Mouse (Mus musculus): ENCODE measurements around the gene Atp1a2. TPM values are rescaled to one million over a fixed set of nuclear protein-coding genes. Genes with fewer than 3 reads are reported as not detected.

Gene Atp1a2
- polyA plus RNA-seq, 1 experiment from 2014 or later = 0.69 TPM

- ATAC-seq = no peak
- TF ChIP-seq CTCF (IDR thresholded peaks at IDR 0.05) = no peak
- ChIA-PET CTCF (interaction anchor here (1.2 to 2.8 kb wide), 6 partner anchors 13 to 150 kb away, joined by 3 to 21 read pairs (median 4); partner anchors contain the start of gene Casq1), POLR2A (interaction anchor here (0.5 to 1.6 kb wide), 2 partner anchors 64 to 90 kb away, joined by 3 to 5 read pairs; no protein-coding TSS in a partner anchor)
- no peaks in the 10 kb centered on the region for H3K27me3 ChIP-seq
- DNase-seq (ENCODE audit: low read depth, low spot score) = no peak
- in situ Hi-C loops (cut with MboI; ENCODE audit: low pct_unique_long_range_greater_than_20kb) = no loop called here
Observed at GRCm38 (mm10) chr1:172306885-172307284, 9.0 kb upstream of the Atp1a2 start.

- ChIA-PET POLR2A (no interaction called here), CTCF (interaction anchor here (1.2 to 1.4 kb wide), 3 partner anchors 13 to 149 kb away, joined by 3 to 4 read pairs (median 3); no protein-coding TSS in a partner anchor)
- no peak for TF ChIP-seq CTCF (IDR thresholded peaks at IDR 0.05)
- DNase-seq (ENCODE audit: low read depth, low spot score) (no peak), ATAC-seq (no peak)
- in situ Hi-C loops (cut with MboI; ENCODE audit: low pct_unique_long_range_greater_than_20kb) = no loop called here
- H3K27me3 ChIP-seq = no peaks in the 10 kb centered on the region
Observed at GRCm38 (mm10) chr1:172306196-172306595, 8.3 kb upstream of the Atp1a2 start.

- ChIA-PET POLR2A (no interaction called here), CTCF (no interaction called here)
- in situ Hi-C loops (cut with MboI; ENCODE audit: low pct_unique_long_range_greater_than_20kb) = no loop called here
- TF ChIP-seq CTCF (IDR thresholded peaks at IDR 0.05) = no peak
- H3K27me3 ChIP-seq = no peaks in the 10 kb centered on the region
- ATAC-seq (no peak), DNase-seq (ENCODE audit: low read depth, low spot score) (no peak)
Observed at GRCm38 (mm10) chr1:172305635-172306034, 7.8 kb upstream of the Atp1a2 start.

GRCm38 (mm10) chr1:172305153-172305552 lies 7.3 kb upstream of the Atp1a2 start:
- DNase-seq (ENCODE audit: low read depth, low spot score) = no peak
- ChIA-PET POLR2A (no interaction called here), CTCF (no interaction called here)
- in situ Hi-C loops (cut with MboI; ENCODE audit: low pct_unique_long_range_greater_than_20kb) = no loop called here
- no peaks in the 10 kb centered on the region for H3K27me3 ChIP-seq
- ATAC-seq = no peak
- no peak for TF ChIP-seq CTCF (IDR thresholded peaks at IDR 0.05)

- no peaks in the 10 kb centered on the region for H3K27me3 ChIP-seq
- ChIA-PET CTCF (no interaction called here), POLR2A (no interaction called here)
- ATAC-seq (no peak), DNase-seq (ENCODE audit: low read depth, low spot score) (no peak)
- no peak for TF ChIP-seq CTCF (IDR thresholded peaks at IDR 0.05)
- in situ Hi-C loops (cut with MboI; ENCODE audit: low pct_unique_long_range_greater_than_20kb) = no loop called here
Observed at GRCm38 (mm10) chr1:172304443-172304842, 6.6 kb upstream of the Atp1a2 start.

GRCm38 (mm10) chr1:172302851-172303250 lies 5.0 kb upstream of the Atp1a2 start:
- no peak for TF ChIP-seq CTCF (IDR thresholded peaks at IDR 0.05)
- in situ Hi-C loops (cut with MboI; ENCODE audit: low pct_unique_long_range_greater_than_20kb) = no loop called here
- ATAC-seq (no peak), DNase-seq (ENCODE audit: low read depth, low spot score) (no peak)
- ChIA-PET CTCF (no interaction called here), POLR2A (no interaction called here)
- no peaks in the 10 kb centered on the region for H3K27me3 ChIP-seq

- CTCF ChIA-PET = no interaction called here
- DNase-seq (ENCODE audit: low read depth, low spot score) = no peak
- H3K27me3 ChIP-seq = no peaks in the 10 kb centered on the region
- no peak for ATAC-seq
- in situ Hi-C loops (cut with MboI; ENCODE audit: low pct_unique_long_range_greater_than_20kb) = no loop called here
- no peak for TF ChIP-seq CTCF (IDR thresholded peaks at IDR 0.05)
- POLR2A ChIA-PET = no interaction called here
Observed at GRCm38 (mm10) chr1:172302311-172302710, 4.4 kb upstream of the Atp1a2 start.

- no peak for DNase-seq (ENCODE audit: low read depth, low spot score)
- in situ Hi-C loops (cut with MboI; ENCODE audit: low pct_unique_long_range_greater_than_20kb) = no loop called here
- no peak for ATAC-seq
- ChIA-PET POLR2A (no interaction called here), CTCF (interaction anchor here (1.0 kb wide), 1 partner anchor 138 kb away, joined by 3 read pairs; no protein-coding TSS in a partner anchor)
- H3K27me3 ChIP-seq = no peaks in the 10 kb centered on the region
- no peak for TF ChIP-seq CTCF (IDR thresholded peaks at IDR 0.05)
Observed at GRCm38 (mm10) chr1:172301180-172301579, 3.3 kb upstream of the Atp1a2 start.

GRCm38 (mm10) chr1:172300247-172300646 lies 2.4 kb upstream of the Atp1a2 start:
- DNase-seq (ENCODE audit: low read depth, low spot score) = no peak
- TF ChIP-seq CTCF (IDR thresholded peaks at IDR 0.05) = no peak
- ATAC-seq = no peak
- ChIA-PET CTCF (interaction anchor here (1.0 to 1.2 kb wide), 3 partner anchors 8 to 138 kb away, joined by 3 read pairs; no protein-coding TSS in a partner anchor), POLR2A (interaction anchor here (1.0 kb wide), 1 partner anchor 36 kb away, joined by 3 read pairs; no protein-coding TSS in a partner anchor)
- no peaks in the 10 kb centered on the region for H3K27me3 ChIP-seq
- in situ Hi-C loops (cut with MboI; ENCODE audit: low pct_unique_long_range_greater_than_20kb) = no loop called here

GRCm38 (mm10) chr1:172299528-172299927 lies 1.7 kb upstream of the Atp1a2 start:
- CTCF ChIA-PET = interaction anchor here (1.0 to 1.2 kb wide), 2 partner anchors 8 to 10 kb away, joined by 3 read pairs; no protein-coding TSS in a partner anchor
- in situ Hi-C loops (cut with MboI; ENCODE audit: low pct_unique_long_range_greater_than_20kb) = no loop called here
- no peak for DNase-seq (ENCODE audit: low read depth, low spot score)
- POLR2A ChIA-PET = interaction anchor here (1.0 kb wide), 1 partner anchor 35 kb away, joined by 3 read pairs; no protein-coding TSS in a partner anchor
- no peak for TF ChIP-seq CTCF (IDR thresholded peaks at IDR 0.05)
- no peak for ATAC-seq
- no peaks in the 10 kb centered on the region for H3K27me3 ChIP-seq

GRCm38 (mm10) chr1:172296816-172297510 lies 901 bp downstream of the Atp1a2 start:
- ATAC-seq (no peak), DNase-seq (ENCODE audit: low read depth, low spot score) (no peak)
- ChIA-PET CTCF (interaction anchor here (1.8 kb wide), 1 partner anchor 12 kb away, joined by 5 read pairs; no protein-coding TSS in a partner anchor), POLR2A (no interaction called here)
- no peak for TF ChIP-seq CTCF (IDR thresholded peaks at IDR 0.05)
- no peaks in the 10 kb centered on the region for H3K27me3 ChIP-seq
- in situ Hi-C loops (cut with MboI; ENCODE audit: low pct_unique_long_range_greater_than_20kb) = no loop called here

Data from Patski (cell line).